Comparison of ENCODE assay signal across 9 mouse cellular contexts in genomic region chr4:138000682-138001081, GRCm38 (mm10). TPM values are rescaled to one million over a fixed set of nuclear protein-coding genes. Genes with fewer than 3 reads are reported as not detected.
DNase-seq lines count a peak whose midpoint lies in the region; ATAC-seq lines count a peak whose summit lies in the region.
"Had no signal": no experiment of that assay in that cellular context is flagged by ENCODE, and none has a peak within 500 bp of the region (broad histone marks: within the 10 kb centered on the region; RNA-seq: fewer than 3 reads in every experiment).

No protein-coding gene starts in this region.

- H3K9me3 ChIP-seq in neural tube, embryonic 13.5 days: no peaks in the 10 kb centered on the region
- H3K9me3 ChIP-seq in heart, embryonic 14.5 days (ENCODE audit: control insufficient read depth, low read length): no peaks in the 10 kb centered on the region
- no peaks in the 10 kb centered on the region for H3K9me3 ChIP-seq in stomach, embryonic 16.5 days (replicated peaks; ENCODE audit: control insufficient read depth, low read length)
- H3K9me3 ChIP-seq: stomach, embryonic 15.5 days had no signal

- H3K4me2 ChIP-seq in neural tube, embryonic 13.5 days: no peak overlapping the region
- peak overlapping the region; percentile 41 for H3K4me2 ChIP-seq in heart, embryonic 14.5 days (ENCODE audit: low read length)
- H3K4me2 ChIP-seq in stomach, embryonic 16.5 days (ENCODE audit: low read depth, low read length): no peak overlapping the region
- H3K4me2 ChIP-seq: stomach, embryonic 15.5 days had no signal

- peak; percentile 68 to 70 for DNase-seq in cerebellum, adult 18-20 months
- DNase-seq in cerebellum, postnatal 4 days (ENCODE audit: low spot score in 2 of 2): no peak
- no peak for DNase-seq in neural tube, embryonic 10.5 days (ENCODE audit: extremely low spot score, low spot score)
- DNase-seq in urinary bladder, postnatal 10 days (ENCODE audit: low spot score): no peak

- no peak overlapping the region for H3K9ac ChIP-seq in neural tube, embryonic 13.5 days
- peak overlapping the region; percentile 34; the same call in 1 of the 2 replicates for H3K9ac ChIP-seq in heart, embryonic 14.5 days (ENCODE audit: low read length)
- H3K9ac ChIP-seq in stomach, embryonic 16.5 days (ENCODE audit: low read length): no peak overlapping the region
- H3K9ac ChIP-seq: stomach, embryonic 15.5 days had no signal

- WGBS in neural tube, embryonic 13.5 days: 37% methylated on average over 7 of the region's 7 CpGs
- 4% methylated on average over 7 of the region's 7 CpGs for WGBS in heart, embryonic 14.5 days
- 23% methylated on average over 7 of the region's 7 CpGs for WGBS in stomach, embryonic 16.5 days

- H3K27me3 ChIP-seq in neural tube, embryonic 13.5 days: no peaks in the 10 kb centered on the region
- no peaks in the 10 kb centered on the region for H3K27me3 ChIP-seq in heart, embryonic 14.5 days (ENCODE audit: control insufficient read depth, insufficient read depth, low read length)
- H3K27me3 ChIP-seq in stomach, embryonic 16.5 days (ENCODE audit: control insufficient read depth, insufficient read depth, low read length): no peaks in the 10 kb centered on the region
- H3K27me3 ChIP-seq: stomach, embryonic 15.5 days had no signal

- peaks cover 53% of the 10 kb centered on the region for H3K4me1 ChIP-seq in neural tube, embryonic 13.5 days (replicated peaks)
- peaks cover 13 to 18% of the 10 kb centered on the region in 2 experiments for H3K4me1 ChIP-seq in heart, embryonic 14.5 days (ENCODE audit: control insufficient read depth in 2 of 2, insufficient read depth in 2 of 2, low read length in 2 of 2)
- H3K4me1 ChIP-seq in stomach, embryonic 16.5 days (ENCODE audit: control insufficient read depth, insufficient read depth, low read length): peaks cover 8% of the 10 kb centered on the region

- H3K4me3 ChIP-seq in neural tube, embryonic 13.5 days: no peak overlapping the region
- H3K4me3 ChIP-seq in heart, embryonic 14.5 days (ENCODE audit: control insufficient read depth in 1 of 2, insufficient read depth in 1 of 2, low read depth in 1 of 2, low read length in 2 of 2): no peak overlapping the region
- no peak overlapping the region for H3K4me3 ChIP-seq in stomach, embryonic 16.5 days (replicated peaks; ENCODE audit: low read length)
- H3K4me3 ChIP-seq: stomach, embryonic 15.5 days had no signal

- no peak for ATAC-seq in neural tube, embryonic 13.5 days (ENCODE audit: low read depth)
- no peak for ATAC-seq in heart, embryonic 14.5 days (ENCODE audit: insufficient number of reproducible peaks, insufficient read depth, low FRiP score, low read depth)
- peak; percentile 67; the same call in 1 of the 2 replicates for ATAC-seq in stomach, embryonic 16.5 days (ENCODE audit: insufficient read depth, low FRiP score)
- ATAC-seq in granulocyte monocyte progenitor cell, adult 5-6 weeks (replicated peaks; ENCODE audit: poor library complexity, severe bottlenecking): no peak

- peak overlapping the region; percentile 1; the same call in 1 of the 2 replicates for H3K27ac ChIP-seq in neural tube, embryonic 13.5 days (replicated peaks)
- peak overlapping the region; percentile 72 to 75 for H3K27ac ChIP-seq in heart, embryonic 14.5 days (replicated peaks in 1 of 2; ENCODE audit: control insufficient read depth in 1 of 2, insufficient read depth in 1 of 2, low read depth in 2 of 2, low read length in 2 of 2)
- no peak overlapping the region for H3K27ac ChIP-seq in stomach, embryonic 16.5 days (ENCODE audit: low read length)
- H3K27ac ChIP-seq: stomach, embryonic 15.5 days had no signal

- H3K36me3 ChIP-seq in neural tube, embryonic 13.5 days: peaks cover 48% of the 10 kb centered on the region
- peaks cover 61% of the 10 kb centered on the region for H3K36me3 ChIP-seq in heart, embryonic 14.5 days (ENCODE audit: control insufficient read depth, insufficient read depth, low read length)
- H3K36me3 ChIP-seq in stomach, embryonic 16.5 days (ENCODE audit: control insufficient read depth, insufficient read depth, low read length): peaks cover 18% of the 10 kb centered on the region

RNA-seq across cellular contexts. Expression of gene Eif4g3, which starts 7.9 kb away (rescaled TPM):
- polyA plus RNA-seq in neural tube, embryonic 13.5 days (2015; fragmentation: Nextera tagmentation; extraction: Ambion mirVana): 51.1 TPM in 2 replicates
- 24.9 and 25.1 TPM in 2 replicates for polyA plus RNA-seq in heart, embryonic 14.5 days (2014; fragmentation: Nextera tagmentation; extraction: Ambion mirVana)
- polyA plus RNA-seq in stomach, embryonic 16.5 days (2015; fragmentation: Nextera tagmentation; extraction: Ambion mirVana): 22.6 and 24.8 TPM in 2 replicates
- total RNA-seq in granulocyte monocyte progenitor cell, adult 5-6 weeks (2014; fragmentation: Nextera tagmentation): 67.7 and 72.3 TPM in 2 replicates
- 29.3 and 39.1 TPM in 2 replicates for total RNA-seq in granulocyte monocyte progenitor cell, adult 5-6 weeks (2017)

Comparison
In these comparisons a context has a peak if more than half of its experiments do, and no peak if none do; other contexts are left out.
1. DNase-seq: peak in cerebellum, adult 18-20 months (2 of 2); none in cerebellum, postnatal 4 days (0 of 2), neural tube, embryonic 10.5 days (single experiment) and urinary bladder, postnatal 10 days (single experiment).